Mouse (Mus musculus): ENCODE results near the gene Pcgf2.

DNA sequence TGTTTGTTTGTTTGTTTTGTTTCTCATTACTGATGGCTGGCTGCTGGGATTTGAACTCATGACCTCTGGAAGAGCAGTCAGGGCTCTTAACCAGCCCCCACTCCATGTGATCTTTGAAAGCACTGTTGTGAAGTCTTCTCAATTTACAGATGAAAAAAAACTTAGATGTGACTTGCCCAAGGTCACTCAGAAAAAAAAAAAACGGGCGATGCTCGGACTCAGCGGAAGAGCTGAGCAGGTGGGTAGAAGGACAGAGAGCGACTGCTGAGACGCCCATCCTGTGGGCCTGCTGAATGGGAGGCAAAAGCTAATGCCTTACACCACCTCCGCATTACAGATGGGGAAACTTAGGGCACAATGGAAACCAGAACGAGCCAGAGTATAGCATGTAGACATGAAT, 3.6 kb downstream of the Pcgf2 start:
- TF ChIP-seq CTCF (IDR thresholded peaks at IDR 0.05; ENCODE audit: low read depth, low read length) = no peak
- TF ChIP-seq POLR2A (IDR thresholded peaks at IDR 0.05; ENCODE audit: extremely low read depth, insufficient read depth, low read length) = no peak

Data from liver, adult 2 months (tissue).